Mouse (Mus musculus) olfactory bulb, adult 2 months (tissue): ENCODE results near the gene Spem2. TPM values are rescaled to one million over a fixed set of nuclear protein-coding genes. Genes with fewer than 3 reads are reported as not detected.

Experiments used
- H3K27ac ChIP-seq: fragments of 200-500 bp; 2 replicates; pipeline ENCODE4 v1.5.1; 2012; ENCODE audit warnings: low read depth, low read length; ENCODE audit not compliant: insufficient read depth
- H3K4me1 ChIP-seq: fragments of 200-500 bp; 2 replicates; pipeline ENCODE4 v1.6.1; 2012; ENCODE audit warnings: low read length; ENCODE audit not compliant: control insufficient read depth, insufficient read depth
- H3K4me3 ChIP-seq: fragments of 200-500 bp; 2 replicates; pipeline ENCODE4 v1.5.1; 2012; ENCODE audit warnings: mild to moderate bottlenecking, low read depth, low read length, moderate library complexity; ENCODE audit not compliant: insufficient read depth
- CTCF ChIP-seq: fragments of 200-500 bp; IDR thresholded peaks from 2 replicates; pipeline ENCODE4 v1.5.1; 2012; ENCODE audit warnings: low read depth, mild to moderate bottlenecking, low read length, moderate library complexity; ENCODE audit not compliant: insufficient read depth
- POLR2A ChIP-seq: fragments of 200-500 bp; IDR thresholded peaks from 2 replicates; pipeline ENCODE4 v1.6.1; 2012; ENCODE audit warnings: mild to moderate bottlenecking, low read depth, low read length, moderate library complexity; ENCODE audit not compliant: insufficient read depth
- WGBS: fragments of 180-500 bp; shearing (Covaris S2); methylation state at CpG from one replicate; pipeline ENCODE4 v1.1.7; 2018; 5-methylcytosine and 5-hydroxymethylcytosine counted together
- polyA plus RNA-seq: library from polyadenylated mRNA; stranded (reverse); fragments of >200 nt; gene quantifications from 2 replicates; pipeline ENCODE4 v1.2.4, GENCODE M21; 2012; ENCODE audit warnings: low replicate concordance; ENCODE audit not compliant: missing spikeins, insufficient read depth, insufficient read length

Spem2 gene
- polyA plus RNA-seq, 1 experiment, result not detected

DNA sequence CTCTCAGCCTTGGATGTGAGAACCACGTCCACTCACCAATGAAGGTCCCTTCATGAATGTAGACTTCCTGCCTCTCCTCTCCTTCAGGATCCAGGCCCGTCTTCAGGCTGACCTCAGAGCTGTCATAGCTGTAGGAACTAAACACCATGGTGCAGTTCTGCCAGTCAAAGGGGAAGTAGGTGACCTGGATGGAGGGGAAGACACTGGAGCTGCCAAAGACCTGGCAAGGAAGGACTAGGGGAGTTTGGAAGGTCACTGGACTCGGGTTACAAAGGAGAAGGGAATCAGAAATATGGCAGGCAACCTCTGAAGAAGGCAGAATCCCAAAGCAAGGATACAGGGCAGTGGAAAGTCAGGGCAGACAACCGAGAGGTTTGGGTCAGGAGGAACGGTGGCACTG, 24.8 kb downstream of the Spem2 start:
- WGBS, result 73% methylated on average over 5 of the region's 5 CpGs

DNA sequence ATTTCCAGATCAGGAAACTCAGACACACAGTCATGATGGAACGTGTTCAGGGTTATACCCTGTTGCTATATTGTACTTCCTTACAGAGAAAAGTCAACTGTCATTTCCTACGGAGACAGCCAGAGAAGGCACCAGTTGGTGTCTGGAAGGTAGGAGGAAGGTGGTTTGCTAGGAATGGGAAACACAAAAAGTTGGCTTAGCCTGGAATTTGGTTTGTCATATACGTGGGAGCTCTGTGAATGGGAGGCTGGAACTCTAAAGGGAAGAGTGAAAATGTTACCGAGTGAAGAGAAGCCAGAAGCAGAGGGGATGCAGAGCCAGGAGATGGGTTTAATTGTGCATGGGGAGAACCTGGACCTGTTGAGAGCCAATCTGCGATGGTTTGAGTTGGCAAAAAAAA, 26.8 kb downstream of the Spem2 start:
- WGBS, result 62% methylated on average over 5 of the region's 5 CpGs
- Histone ChIP-seq H3K27ac (no peak overlapping the region), H3K4me3 (no peak overlapping the region), H3K4me1 (peaks cover 7% of the 10 kb centered on the region)
- TF ChIP-seq CTCF, result no peak
- TF ChIP-seq POLR2A, result no peak

More for the DNA sequence above, 24.8 kb downstream of the Spem2 start:
- no peak overlapping the region for H3K27ac ChIP-seq
- no peak overlapping the region for H3K4me3 ChIP-seq
- peaks cover 7% of the 10 kb centered on the region for H3K4me1 ChIP-seq
- TF ChIP-seq POLR2A (no peak), CTCF (0 out of 2 replicates have a peak, but pooled peaks have one; percentile 4)

DNA sequence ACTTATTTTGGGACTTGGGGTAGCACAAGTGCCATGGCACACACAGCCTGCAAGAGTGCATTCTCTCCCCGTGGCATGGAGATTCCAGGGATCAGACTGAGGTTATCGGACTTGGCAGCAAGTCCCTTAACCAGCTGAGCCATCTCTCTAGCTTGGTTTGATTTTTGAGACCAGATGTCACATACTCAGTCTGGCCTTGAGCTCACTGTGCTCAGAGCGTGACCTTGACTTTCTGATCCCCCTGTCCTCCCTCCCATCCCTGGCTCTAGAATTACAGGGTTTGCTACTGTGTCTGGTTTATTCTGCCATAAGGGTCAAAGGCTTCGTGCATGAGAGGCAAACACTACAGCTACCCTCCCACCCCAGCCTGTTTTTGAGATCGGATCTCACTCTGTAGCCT, 28.8 kb downstream of the Spem2 start:
- Histone ChIP-seq H3K4me1 (no peaks in the 10 kb centered on the region), H3K4me3 (no peak overlapping the region), H3K27ac (no peak overlapping the region)
- no peak for TF ChIP-seq POLR2A
- 64% methylated on average over 5 of the region's 5 CpGs for WGBS

DNA sequence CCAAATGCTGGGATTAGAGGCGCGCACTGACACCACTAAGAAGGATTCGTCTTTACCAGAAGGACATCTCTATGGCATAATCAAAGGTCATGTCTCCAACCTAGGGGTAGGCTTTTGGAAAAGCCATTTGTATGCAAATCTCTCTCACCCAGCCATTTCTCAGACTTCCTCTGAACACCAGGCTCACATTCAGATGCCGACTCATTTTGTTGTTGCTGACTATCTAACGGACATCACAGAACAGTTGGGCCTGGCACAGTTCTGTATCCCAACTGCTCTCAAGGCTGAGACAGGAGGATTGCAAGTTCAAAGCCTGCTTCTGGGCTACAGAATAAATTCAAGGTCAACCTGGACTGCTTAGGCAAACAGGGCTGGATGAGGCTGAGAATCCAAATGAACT, 31.0 kb downstream of the Spem2 start:
- WGBS, result 83% methylated on average over 5 of the region's 5 CpGs
- Histone ChIP-seq H3K27ac (no peak overlapping the region), H3K4me3 (no peak overlapping the region), H3K4me1 (no peaks in the 10 kb centered on the region)
- TF ChIP-seq POLR2A, result no peak
- TF ChIP-seq CTCF, result no peak

DNA sequence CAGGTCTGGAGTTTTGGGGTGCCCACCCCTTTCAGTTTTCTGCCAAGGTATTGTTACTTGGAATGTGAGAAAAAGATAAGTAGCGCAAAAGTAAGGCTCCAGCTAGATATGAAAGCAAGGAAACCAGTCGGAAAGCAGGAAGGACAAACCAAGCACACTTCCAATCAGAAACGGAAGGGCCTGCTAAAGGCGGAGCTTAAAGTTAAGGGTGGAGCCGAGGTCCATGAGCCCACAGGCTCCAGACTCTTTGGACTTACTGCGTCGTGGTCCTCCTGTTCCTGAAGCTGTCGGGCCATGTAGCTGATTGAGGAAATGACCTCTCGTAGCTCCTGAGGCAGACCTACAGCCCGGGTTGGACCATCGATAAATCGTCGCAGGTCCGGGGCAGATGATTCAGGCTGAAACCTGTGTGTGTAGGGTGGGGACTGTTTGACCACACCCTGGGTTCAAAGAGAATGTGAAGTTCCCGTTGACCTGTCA, 33.4 kb downstream of the Spem2 start:
- WGBS, result 43% methylated on average over 15 of the region's 15 CpGs
- Histone ChIP-seq H3K4me1 (no peaks in the 10 kb centered on the region), H3K4me3 (no peak overlapping the region; the same call in 1 of the 2 replicates), H3K27ac (no peak overlapping the region)
- no peak for TF ChIP-seq CTCF
- TF ChIP-seq POLR2A, result no peak

DNA sequence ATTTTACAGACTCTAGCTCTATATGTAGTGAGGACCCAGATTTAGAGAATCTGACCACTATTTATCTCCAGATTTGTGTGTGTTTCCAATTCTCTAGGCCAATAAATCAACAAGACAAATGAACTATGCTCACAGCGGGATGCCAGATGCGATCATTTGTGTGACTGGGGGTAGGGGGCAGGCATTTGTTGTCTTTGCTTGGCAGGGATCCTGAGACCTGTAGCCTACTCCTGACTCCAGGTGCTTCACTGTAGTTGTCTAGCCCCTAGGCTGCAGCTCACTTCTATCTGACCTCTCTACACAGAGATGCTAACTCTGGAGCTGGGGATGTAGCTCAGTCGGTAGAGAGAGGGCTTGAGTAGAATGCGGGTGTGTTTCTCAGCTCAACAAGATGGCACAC, 36.4 kb downstream of the Spem2 start:
- Histone ChIP-seq H3K4me1 (peaks cover 6% of the 10 kb centered on the region; the same call in 1 of the 2 replicates), H3K27ac (no peak overlapping the region), H3K4me3 (no peak overlapping the region)
- WGBS, result 50% methylated on average over 4 of the region's 4 CpGs
- TF ChIP-seq CTCF (no peak), POLR2A (no peak)

DNA sequence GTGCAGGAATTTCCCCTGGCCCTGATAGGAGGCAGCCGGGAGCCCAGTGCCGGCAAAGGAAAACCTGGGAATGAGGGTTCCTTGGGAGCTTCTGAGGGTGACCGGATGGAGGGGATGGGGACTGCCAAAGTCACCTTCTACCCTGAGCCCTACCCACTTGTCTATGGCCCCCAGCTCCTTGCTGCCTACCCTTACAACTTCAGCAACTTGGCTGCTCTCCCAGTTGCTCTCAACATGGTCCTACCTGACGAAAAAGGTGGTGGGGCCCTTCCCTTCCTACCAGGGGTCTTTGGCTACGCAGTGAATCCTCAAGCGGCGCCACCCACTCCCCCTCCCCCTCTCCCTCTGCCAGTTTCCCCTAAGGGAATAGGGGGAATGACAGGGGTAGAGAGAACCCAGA, 39.3 kb downstream of the Spem2 start:
- Histone ChIP-seq H3K4me1 (peaks cover 15% of the 10 kb centered on the region), H3K27ac (no peak overlapping the region), H3K4me3 (no peak overlapping the region)
- WGBS, result 68% methylated on average over 7 of the region's 7 CpGs
- no peak for TF ChIP-seq POLR2A

DNA sequence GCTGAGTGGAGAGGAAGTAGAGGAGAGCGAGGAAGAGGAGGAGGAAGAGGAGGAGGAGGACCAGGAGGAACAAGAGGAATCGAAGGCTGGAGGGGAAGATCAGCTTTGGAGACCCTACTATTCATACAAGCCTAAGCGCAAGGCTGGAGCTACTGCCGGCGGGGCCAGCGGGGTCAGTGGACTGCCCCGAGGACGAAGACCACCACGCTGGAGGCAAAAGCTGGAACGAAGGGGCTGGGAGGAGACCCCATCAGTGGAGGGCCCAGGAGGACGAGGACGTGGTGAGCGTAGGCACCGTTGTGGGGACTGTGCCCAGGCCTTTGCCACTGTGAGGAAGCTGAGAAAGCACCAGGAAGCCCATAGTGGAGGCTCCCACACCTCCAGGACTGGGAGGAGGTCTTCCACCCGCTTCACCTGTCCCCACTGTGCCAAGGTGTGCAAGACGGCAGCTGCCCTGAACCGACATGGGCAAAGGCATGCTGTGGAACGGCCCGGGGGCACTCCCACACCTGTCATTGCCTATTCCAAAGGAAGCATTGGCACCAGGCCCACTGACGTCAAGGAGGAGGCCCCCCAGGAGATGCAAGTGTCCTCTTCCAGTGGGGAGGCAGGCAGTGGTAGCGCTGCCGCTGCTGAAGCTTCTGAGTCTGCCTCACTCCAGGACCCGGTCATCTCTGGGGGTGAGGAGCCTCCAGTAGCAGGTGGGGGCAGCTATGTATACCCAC, 39.8 kb downstream of the Spem2 start:
- Histone ChIP-seq H3K4me1 (peaks cover 15% of the 10 kb centered on the region), H3K4me3 (no peak overlapping the region), H3K27ac (no peak overlapping the region)
- TF ChIP-seq CTCF (no peak), POLR2A (no peak)
- WGBS, result 70% methylated on average over 23 of the region's 23 CpGs

DNA sequence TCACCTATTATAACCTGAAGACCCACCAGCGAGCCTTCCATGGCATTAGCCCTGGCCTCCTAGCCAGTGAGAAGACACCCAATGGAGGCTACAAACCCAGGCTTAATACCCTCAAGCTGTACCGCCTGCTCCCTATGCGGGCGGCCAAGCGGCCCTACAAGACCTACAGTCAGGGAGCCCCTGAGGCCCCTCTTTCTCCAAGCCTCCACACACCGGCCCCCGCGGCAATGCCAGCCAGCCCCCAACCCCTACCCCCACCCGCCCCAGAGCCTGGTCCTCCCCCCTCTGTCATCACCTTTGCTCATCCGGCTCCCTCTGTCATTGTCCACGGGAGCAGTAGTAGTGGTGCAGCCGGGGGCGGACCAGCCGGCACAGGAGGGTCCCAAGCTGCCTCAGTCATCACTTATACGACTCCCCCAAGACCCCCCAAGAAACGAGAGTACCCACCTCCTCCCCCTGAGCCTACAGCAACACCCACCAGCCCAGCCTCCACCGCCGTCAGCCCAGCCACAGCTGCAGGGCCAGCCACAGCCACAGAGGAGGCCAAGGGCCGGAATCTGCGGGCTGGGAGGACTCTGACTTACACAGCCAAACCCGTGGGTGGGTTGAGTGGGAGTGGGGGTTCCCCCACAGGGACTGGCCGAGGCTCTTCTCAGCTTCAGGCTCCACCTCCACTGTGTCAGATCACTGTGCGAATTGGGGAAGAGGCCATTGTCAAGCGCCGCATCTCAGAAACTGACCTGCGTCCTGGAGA, 40.6 kb downstream of the Spem2 start:
- Histone ChIP-seq H3K4me3 (no peak overlapping the region), H3K4me1 (peaks cover 15% of the 10 kb centered on the region), H3K27ac (no peak overlapping the region)
- TF ChIP-seq POLR2A, result no peak
- TF ChIP-seq CTCF, result no peak
- WGBS, result 67% methylated on average over 26 of the region's 26 CpGs
